Mouse (Mus musculus): Measurements from ENCODE around the gene Znrd1as. TPM values are rescaled to one million over a fixed set of nuclear protein-coding genes. Genes with fewer than 3 reads are reported as not detected.

The Znrd1as gene
- polyA plus RNA-seq, 2 experiments: 5.8 to 5.9 TPM

GRCm38 (mm10) chr17:36973271-36973787 is 14.9 kb downstream of the Znrd1as start:
- no peaks in the 10 kb centered on the region for H3K36me3 ChIP-seq (ENCODE audit: control insufficient read depth, insufficient read depth, low read length)
- 65% methylated on average over 8 of the region's 8 CpGs for WGBS
- no peak overlapping the region for H3K4me2 ChIP-seq (replicated peaks; ENCODE audit: low read depth, low read length, severe bottlenecking)
- H3K9ac ChIP-seq (ENCODE audit: low read depth, low read length, severe bottlenecking): no peak overlapping the region
- no peaks in the 10 kb centered on the region for H3K9me3 ChIP-seq (ENCODE audit: control insufficient read depth, low read length)
- no peaks in the 10 kb centered on the region for H3K4me1 ChIP-seq (ENCODE audit: control insufficient read depth, insufficient read depth, low read length)
- H3K27ac ChIP-seq (replicated peaks; ENCODE audit: low read depth, low read length): no peak overlapping the region
- DNase-seq (ENCODE audit: low spot score) (no peak), ATAC-seq (ENCODE audit: low FRiP score, low read depth) (no peak)
- no peaks in the 10 kb centered on the region for H3K27me3 ChIP-seq (ENCODE audit: control insufficient read depth, insufficient read depth, low read length)
- no peak overlapping the region for H3K4me3 ChIP-seq (replicated peaks; ENCODE audit: low read length)
- TF ChIP-seq POLR2A (IDR thresholded peaks at IDR 0.05; ENCODE audit: borderline replicate concordance, extremely low read depth, insufficient read depth, insufficient read length): no peak

GRCm38 (mm10) chr17:36981221-36981813 is 22.9 kb downstream of the Znrd1as start, which contains the start of gene 2410137M14Rik:
TSS of gene 2410137M14Rik (minus strand) at chr17:36981237.
- Histone ChIP-seq H3K27ac (replicated peaks; ENCODE audit: low read depth, low read length) (no peak within 1 kb of the TSS), H3K4me3 (replicated peaks; ENCODE audit: low read length) (no peak within 1 kb of the TSS), H3K27me3 (ENCODE audit: control insufficient read depth, insufficient read depth, low read length) (no peaks in the 10 kb centered on the region), H3K36me3 (ENCODE audit: control insufficient read depth, insufficient read depth, low read length) (no peaks in the 10 kb centered on the region), H3K4me2 (replicated peaks; ENCODE audit: low read depth, low read length, severe bottlenecking) (peak within 1 kb of the TSS; percentile 28), H3K9ac (ENCODE audit: low read depth, low read length, severe bottlenecking) (0 out of 2 replicates have a peak within 1 kb of the TSS, but pooled peaks have one; percentile 1), H3K9me3 (ENCODE audit: control insufficient read depth, low read length) (no peaks in the 10 kb centered on the region), H3K4me1 (ENCODE audit: control insufficient read depth, insufficient read depth, low read length) (no peaks in the 10 kb centered on the region; the same call in 1 of the 2 replicates)
- no peak for DNase-seq (ENCODE audit: low spot score)
- 12% methylated on average over 18 of the region's 18 CpGs for WGBS
- no peak for TF ChIP-seq POLR2A (IDR thresholded peaks at IDR 0.05; ENCODE audit: borderline replicate concordance, extremely low read depth, insufficient read depth, insufficient read length)
- no peak for ATAC-seq (ENCODE audit: low FRiP score, low read depth)

- H3K4me3 ChIP-seq (replicated peaks; ENCODE audit: low read length): no peak overlapping the region
- WGBS: 10% methylated on average over 4 of the region's 4 CpGs
- no peak for TF ChIP-seq POLR2A (IDR thresholded peaks at IDR 0.05; ENCODE audit: borderline replicate concordance, extremely low read depth, insufficient read depth, insufficient read length)
- no peak for ATAC-seq (ENCODE audit: low FRiP score, low read depth)
- H3K9me3 ChIP-seq (ENCODE audit: control insufficient read depth, low read length): no peaks in the 10 kb centered on the region
- no peak overlapping the region for H3K27ac ChIP-seq (replicated peaks; ENCODE audit: low read depth, low read length)
- H3K9ac ChIP-seq (ENCODE audit: low read depth, low read length, severe bottlenecking): no peak overlapping the region
- no peaks in the 10 kb centered on the region for H3K36me3 ChIP-seq (ENCODE audit: control insufficient read depth, insufficient read depth, low read length)
- H3K4me1 ChIP-seq (ENCODE audit: control insufficient read depth, insufficient read depth, low read length): no peaks in the 10 kb centered on the region; the same call in 1 of the 2 replicates
- DNase-seq (ENCODE audit: low spot score): no peak
- peak overlapping the region; percentile 28 for H3K4me2 ChIP-seq (replicated peaks; ENCODE audit: low read depth, low read length, severe bottlenecking)
- H3K27me3 ChIP-seq (ENCODE audit: control insufficient read depth, insufficient read depth, low read length): no peaks in the 10 kb centered on the region
Observed at GRCm38 (mm10) chr17:36981845-36982244, 23.5 kb downstream of the Znrd1as start.

GRCm38 (mm10) chr17:36982253-36983155 is 24.1 kb downstream of the Znrd1as start:
- DNase-seq (ENCODE audit: low spot score) (peak; percentile 10), ATAC-seq (ENCODE audit: low FRiP score, low read depth) (no peak)
- H3K9ac ChIP-seq (ENCODE audit: low read depth, low read length, severe bottlenecking): no peak overlapping the region
- no peaks in the 10 kb centered on the region for H3K36me3 ChIP-seq (ENCODE audit: control insufficient read depth, insufficient read depth, low read length)
- H3K4me2 ChIP-seq (replicated peaks; ENCODE audit: low read depth, low read length, severe bottlenecking): no peak overlapping the region
- no peak for TF ChIP-seq POLR2A (IDR thresholded peaks at IDR 0.05; ENCODE audit: borderline replicate concordance, extremely low read depth, insufficient read depth, insufficient read length)
- peaks cover 2% of the 10 kb centered on the region; the same call in 1 of the 2 replicates for H3K27me3 ChIP-seq (ENCODE audit: control insufficient read depth, insufficient read depth, low read length)
- H3K4me1 ChIP-seq (ENCODE audit: control insufficient read depth, insufficient read depth, low read length): no peaks in the 10 kb centered on the region; the same call in 1 of the 2 replicates
- H3K27ac ChIP-seq (replicated peaks; ENCODE audit: low read depth, low read length): no peak overlapping the region
- no peaks in the 10 kb centered on the region for H3K9me3 ChIP-seq (ENCODE audit: control insufficient read depth, low read length)
- no peak overlapping the region for H3K4me3 ChIP-seq (replicated peaks; ENCODE audit: low read length)
- WGBS: 29% methylated on average over 5 of the region's 5 CpGs

GRCm38 (mm10) chr17:36988475-36988874 is 30.1 kb downstream of the Znrd1as start:
- 0 out of 2 replicates have a peak overlapping the region, but pooled peaks have one; percentile 18 for H3K4me2 ChIP-seq (replicated peaks; ENCODE audit: low read depth, low read length, severe bottlenecking)
- 5% methylated on average over 24 of the region's 24 CpGs for WGBS
- no peak for TF ChIP-seq POLR2A (IDR thresholded peaks at IDR 0.05; ENCODE audit: borderline replicate concordance, extremely low read depth, insufficient read depth, insufficient read length)

More at GRCm38 (mm10) chr17:36988475-36988874, 30.1 kb downstream of the Znrd1as start:
- H3K9me3 ChIP-seq (ENCODE audit: control insufficient read depth, low read length): no peaks in the 10 kb centered on the region
- no peak for DNase-seq (ENCODE audit: low spot score)
- H3K36me3 ChIP-seq (ENCODE audit: control insufficient read depth, insufficient read depth, low read length): no peaks in the 10 kb centered on the region
- no peak overlapping the region for H3K9ac ChIP-seq (ENCODE audit: low read depth, low read length, severe bottlenecking)
- no peak for ATAC-seq (ENCODE audit: low FRiP score, low read depth)
- H3K4me3 ChIP-seq (replicated peaks; ENCODE audit: low read length): peak overlapping the region; percentile 10; the same call in 1 of the 2 replicates
- H3K27ac ChIP-seq (replicated peaks; ENCODE audit: low read depth, low read length): no peak overlapping the region
- peaks cover 22% of the 10 kb centered on the region for H3K27me3 ChIP-seq (ENCODE audit: control insufficient read depth, insufficient read depth, low read length)
- no peaks in the 10 kb centered on the region for H3K4me1 ChIP-seq (ENCODE audit: control insufficient read depth, insufficient read depth, low read length)
